Mouse (Mus musculus) left cerebral cortex, adult 9 months (tissue): ENCODE results near the gene Itpr2.

Experiments used
- DNase-seq, 2 experiments: peaks; one replicate each; pipeline ENCODE4 v3.0.0; 2022; ENCODE audit warnings: low spot score in 2 of 2

Itpr2 gene

DNA sequence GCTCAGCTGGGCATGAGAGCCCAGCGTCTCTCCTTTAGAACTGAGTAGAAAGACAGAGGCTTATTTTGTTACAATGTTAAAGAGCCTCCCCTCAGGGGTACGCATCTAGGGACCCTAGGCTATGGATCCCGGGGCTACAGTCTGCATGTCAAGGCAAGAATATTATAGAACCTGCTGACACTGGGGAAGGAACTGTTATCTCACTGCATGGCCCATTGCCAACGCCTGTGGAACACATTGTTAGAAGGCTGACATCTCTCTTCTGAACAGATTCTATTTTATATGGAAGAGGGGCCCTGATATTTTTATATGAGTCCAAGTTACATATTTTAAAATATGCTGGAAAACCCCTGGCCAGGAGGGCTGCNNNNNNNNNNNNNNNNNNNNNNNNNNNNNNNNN lies 342.4 kb downstream of the Itpr2 start:
- no peak for DNase-seq

DNA sequence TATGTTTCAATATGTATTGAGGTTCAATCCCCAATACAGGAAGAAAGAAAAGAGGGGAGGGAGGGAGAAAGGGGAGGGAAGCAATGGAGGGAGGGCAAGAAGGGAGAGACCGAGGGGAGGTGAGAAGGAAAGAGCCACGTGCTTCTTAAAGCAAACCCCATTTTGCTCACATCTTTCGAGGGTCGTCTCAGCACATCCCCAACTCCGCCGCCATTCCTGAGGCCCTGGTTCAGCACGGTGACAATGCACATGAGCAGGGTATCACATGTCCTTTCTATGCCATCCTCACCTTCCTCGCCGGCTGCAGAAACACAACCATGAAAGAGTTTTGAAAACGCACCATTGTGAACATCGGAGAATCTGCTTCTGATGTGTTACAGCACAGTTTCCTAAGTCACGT lies 343.3 kb downstream of the Itpr2 start:
- DNase-seq, result no peak

DNA sequence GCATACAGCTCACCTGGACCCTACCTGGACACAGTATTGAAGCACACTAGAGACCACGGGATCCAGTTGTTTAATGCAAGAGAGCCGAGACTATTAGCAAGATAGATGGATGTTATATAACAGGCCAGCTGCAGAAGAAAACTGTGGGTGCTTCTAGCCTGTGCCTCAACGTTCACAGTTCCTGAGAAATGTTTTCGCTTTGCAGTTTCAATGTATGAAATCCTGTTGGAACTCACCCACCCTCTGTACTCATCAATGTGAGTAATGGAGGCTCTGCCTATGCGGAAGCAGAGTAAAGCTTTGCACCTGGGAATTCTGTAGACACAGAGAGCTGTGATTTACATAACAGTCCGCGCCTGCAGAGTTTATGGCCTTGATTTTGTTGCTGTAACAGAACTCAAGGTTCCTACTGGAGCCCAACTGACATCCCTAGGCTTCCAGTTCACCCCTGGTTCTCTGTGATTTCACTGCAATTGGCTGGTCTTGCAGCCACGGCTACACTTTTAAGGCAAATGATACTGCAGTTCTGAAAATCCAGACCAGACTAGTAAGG lies 344.0 kb downstream of the Itpr2 start:
- peak; percentile 43 to 52 for DNase-seq

DNA sequence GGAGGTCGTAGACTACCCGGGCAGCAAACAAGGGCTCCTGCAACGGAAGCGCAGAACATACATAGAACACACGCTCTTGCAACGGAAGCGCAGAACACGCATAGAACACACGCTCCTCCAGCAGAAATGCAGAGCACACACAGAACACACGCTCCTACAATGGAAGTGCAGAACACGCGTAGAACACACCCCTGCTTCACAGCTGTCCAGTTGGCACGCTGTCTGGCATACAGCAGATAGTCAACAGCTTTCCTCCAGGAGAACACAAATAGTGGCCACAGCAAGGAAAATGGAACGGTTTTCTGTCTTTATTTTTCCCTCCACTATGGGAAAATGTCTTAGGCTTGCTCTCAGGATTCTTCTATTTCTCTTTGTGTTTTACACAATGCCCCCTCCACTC lies 344.9 kb downstream of the Itpr2 start:
- DNase-seq, result no peak

DNA sequence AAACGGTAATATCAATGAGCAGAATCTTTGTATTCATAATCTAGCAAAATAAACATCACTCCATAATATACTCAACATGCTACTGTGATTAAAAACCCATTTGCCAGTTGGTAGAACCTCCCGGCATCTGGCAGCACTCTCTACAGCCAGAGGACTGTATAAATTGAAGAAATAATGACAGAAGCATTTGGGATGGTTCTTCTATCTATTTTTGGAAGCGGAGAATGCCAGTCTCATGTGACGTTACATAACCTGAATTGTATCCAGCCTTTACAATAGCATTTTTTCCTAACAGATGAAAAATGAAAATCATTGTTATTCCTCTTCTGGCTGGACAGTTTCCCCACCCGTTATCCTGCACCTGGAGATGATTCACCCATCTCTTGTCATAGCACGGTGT lies 345.5 kb downstream of the Itpr2 start:
- DNase-seq, result no peak

DNA sequence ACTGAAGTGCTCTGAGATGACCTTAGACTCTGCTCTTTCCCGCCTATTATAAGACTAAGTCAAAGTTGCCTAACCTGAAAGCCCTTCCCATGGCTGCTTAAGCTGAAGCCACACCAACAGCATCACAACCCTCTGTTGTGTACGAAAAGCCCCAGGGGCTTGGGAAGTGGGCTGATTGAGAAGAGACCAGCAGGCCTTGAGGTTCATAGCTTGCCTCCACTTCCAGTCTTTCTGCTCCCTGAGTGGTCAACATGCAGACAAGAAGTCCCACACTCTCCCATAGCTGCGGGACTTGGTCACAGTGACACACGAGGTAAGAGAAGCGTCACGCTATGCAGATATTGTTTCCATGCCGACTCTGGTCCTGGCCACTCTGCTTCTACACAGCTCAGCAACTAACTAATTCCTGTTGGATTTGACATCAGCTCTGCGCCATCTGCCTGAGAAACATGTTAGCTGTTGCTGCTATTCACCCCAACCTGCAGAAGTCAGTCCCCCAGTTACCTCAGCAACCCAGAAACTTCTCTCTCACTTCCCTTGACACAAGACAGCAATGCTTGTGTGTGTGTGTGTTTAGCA lies 346.8 kb downstream of the Itpr2 start:
- no peak for DNase-seq

DNA sequence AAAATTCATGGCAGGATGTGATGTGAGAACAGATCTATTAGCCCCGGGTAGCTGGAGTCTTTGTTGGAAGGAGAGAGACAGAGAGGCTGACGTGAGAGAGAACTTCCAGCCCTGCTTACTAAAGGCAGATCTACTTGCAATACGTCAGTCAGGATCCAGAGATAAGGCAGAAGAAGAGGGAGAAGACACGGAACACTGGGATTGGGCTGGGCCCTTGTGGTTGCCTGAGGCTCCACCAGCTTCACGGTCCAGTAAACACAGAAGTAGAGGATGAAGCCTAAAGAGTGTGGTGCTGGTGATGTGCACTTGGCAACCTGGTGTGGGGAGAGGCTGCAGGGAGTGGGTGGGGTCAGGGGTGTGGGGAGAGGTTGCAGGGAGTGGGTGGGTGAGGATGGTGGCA lies 349.2 kb downstream of the Itpr2 start:
- no peak for DNase-seq

DNA sequence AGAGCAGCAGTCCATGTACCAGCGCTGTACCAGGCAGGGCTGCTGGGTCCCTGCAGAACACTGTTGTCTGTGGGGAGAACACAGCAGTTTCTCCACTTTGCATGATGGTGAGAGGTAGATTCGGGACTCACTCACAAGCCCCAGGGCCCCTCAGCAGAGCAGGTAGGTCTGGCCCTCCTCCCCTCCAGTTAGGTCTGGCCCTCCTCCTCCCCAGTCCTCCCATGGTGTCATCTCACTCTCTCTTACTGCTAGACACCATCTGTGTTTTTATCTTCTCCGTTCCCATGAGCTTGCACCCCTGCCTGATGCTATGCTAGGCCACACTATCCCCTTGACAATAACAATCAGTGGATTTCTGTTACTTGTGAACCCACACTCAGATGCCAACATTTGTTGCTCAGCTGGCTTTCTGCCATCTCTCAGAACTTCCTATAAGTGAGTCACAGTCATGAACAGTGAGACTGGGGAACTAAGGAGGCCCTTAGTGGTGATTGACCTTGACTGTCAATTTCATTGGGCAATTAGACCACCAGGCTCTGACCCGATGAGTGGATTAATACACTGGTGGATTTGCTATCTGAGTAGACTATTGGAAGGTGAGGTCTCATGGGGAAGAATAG lies 360.9 kb downstream of the Itpr2 start:
- no peak for DNase-seq

DNA sequence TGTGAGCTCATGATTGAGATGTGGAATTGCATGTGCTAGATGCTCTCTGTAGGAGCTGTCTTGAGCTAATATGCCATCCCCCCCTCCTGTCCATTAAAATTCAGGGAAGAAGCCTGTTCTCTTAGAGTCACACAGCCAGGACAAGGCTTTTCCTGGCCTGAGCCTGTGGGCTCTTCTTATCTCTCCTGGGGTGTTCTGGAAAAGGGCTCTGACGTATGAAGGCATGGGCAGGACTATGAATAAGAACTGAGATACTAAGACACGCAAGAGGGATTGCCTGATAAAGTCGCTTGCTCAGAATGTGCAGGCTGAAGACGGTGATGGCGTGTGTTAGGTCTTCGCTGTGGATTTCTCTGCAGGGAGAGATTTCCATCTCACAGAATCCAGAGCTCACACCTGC lies 361.9 kb downstream of the Itpr2 start:
- DNase-seq, result no peak

DNA sequence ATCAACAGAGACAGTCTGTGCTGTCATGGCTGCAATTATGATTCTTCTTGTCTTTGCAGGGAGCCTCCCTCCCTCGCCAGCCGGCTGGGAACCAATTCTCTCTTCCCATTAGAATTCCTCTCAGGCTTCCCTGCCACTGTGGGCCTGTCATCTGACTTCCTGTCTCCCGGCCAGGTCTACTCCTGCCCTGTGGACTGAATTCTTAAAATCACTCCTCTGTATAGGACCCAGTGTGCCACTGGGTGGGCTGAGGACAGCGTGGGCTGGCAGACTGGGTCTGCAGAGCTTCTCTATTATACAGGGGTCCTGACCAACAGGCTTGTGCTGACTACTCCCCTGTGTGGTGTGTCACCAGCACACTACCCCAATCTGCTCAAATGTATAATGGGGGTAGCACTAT lies 365.4 kb downstream of the Itpr2 start:
- peak in 1 of 2 experiments; percentile 42 for DNase-seq

DNA sequence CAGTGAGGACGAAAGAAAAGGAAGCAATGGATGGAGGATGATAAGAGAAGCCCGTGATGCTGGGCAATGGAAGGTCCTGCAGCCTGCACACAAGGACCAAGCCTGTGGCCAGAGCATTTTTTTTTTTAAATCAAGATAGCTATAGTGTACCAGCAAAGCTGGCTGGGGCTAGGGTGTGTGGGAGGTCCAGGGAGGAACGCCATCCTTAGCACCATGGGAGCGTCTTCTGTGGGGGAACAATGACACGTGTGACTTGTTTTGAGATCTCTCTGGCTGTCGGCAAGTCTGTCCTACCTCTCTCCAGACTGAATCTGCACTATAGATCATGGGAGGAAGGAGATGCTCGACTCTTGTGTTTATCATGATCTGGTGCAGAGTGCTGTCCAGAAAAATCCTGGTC lies 365.8 kb downstream of the Itpr2 start:
- DNase-seq, result no peak

DNA sequence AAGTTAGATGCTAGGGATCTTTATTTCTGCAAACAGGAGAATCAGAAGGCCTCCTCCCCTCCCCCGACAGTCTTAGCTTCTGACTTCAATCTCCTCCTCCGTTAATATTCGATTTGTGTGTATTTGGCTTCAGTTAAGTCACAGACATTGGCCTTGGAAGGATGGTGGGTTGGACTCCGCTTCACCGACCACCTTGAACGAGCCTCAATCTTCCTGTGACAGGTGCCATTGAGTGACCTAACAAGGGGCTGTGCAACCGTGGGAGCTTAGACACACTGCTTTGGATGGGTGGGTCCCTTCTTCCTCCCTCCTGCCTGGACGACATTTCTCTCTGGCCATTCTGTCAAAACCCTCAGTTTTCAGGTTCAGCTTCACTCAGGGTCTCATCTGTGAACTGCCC lies 366.7 kb downstream of the Itpr2 start:
- DNase-seq, result no peak

DNA sequence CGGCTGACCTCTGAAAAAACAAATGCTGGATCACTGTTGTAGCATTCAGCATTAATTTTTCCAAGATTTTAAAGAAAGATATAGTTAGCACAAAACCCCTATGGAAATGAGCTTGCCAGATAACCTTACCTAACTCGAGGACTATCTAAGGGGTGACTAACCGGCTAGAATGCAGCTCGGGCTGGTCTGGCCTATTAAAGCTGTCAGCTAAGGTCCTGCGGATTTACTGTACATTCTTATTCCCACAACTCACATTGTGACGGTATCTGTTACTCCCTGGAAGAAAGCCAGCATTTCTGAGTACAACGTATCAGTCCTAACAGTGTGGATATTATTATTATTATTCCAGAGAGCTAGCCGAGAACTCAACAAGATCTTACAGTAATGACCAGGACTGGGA lies 368.1 kb downstream of the Itpr2 start:
- no peak for DNase-seq

DNA sequence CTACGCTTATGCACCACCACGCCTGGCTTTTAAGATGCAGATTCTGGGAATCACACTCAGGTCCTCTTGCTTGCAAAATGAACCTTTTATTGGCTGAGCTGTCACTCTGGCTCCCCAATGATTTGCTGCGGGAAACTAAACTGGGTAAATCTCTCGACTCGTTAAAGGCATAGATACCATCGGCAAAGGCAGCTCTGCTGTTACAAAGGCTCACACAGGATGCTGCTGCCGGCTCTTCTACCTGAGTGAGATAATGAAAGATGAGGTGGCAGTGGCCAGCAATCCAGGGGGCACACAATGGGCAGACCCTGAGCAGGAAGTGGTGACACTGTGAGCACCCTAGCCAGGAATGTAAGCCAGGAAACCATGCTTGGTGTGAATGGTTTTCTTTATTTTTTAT lies 373.0 kb downstream of the Itpr2 start:
- DNase-seq, result no peak

DNA sequence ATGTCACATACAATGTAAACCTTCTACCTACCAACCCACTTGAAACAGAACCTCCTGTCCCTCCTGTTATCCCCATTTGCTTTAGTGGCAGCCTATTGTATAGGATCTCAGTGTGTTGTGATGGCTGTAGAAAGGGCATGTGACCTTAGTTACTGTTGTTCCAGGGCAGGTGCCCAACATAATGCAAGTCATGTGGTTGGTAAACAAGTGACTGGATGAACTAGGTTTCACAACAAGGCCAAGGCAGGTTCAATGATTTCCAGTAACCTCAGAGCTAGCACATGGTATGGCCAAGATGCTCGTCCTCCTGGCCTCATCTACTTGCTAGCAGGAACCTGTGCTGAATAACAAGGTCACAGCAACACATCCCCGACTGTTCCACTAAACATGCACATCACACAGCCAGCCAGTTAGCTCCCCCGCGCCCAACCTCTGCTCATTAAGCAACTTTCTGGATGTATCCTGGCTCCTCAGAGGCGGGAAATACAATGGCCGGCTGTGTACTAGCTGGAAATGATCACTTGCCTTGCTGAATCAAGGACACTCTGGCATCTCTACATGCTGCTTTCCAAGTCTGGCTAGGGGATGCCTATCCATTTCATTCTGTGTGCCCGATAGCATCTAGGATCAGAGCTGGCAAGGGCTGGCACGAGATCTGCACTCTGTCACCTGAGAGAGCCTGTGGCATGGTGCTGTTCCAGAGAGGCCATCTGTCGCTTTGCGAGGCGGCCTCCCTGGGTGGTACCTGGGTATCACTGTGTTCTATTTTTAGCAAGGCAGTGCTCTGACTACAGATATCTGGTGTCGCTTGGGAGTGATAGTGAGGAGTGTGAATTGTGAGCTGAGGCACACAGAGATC lies 375.0 kb downstream of the Itpr2 start:
- no peak for DNase-seq

DNA sequence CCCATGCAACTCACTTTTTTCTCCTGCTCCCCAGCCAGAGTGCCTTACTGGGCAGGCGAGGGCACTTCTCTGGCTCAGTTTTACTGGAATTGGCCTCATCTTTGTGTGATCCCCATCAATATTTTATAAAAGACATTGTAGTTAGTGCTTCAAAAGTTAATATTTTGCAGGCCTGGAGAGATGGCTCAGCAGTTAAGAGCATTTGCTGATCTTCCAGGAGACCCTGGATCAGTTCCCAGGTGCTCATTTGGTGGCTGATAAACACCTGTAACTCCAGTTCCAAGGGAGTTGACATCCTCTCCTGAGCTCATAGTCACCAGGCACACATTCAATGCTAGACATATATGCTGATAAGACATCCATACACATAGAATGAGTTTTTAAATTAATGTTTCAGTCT lies 376.4 kb downstream of the Itpr2 start:
- DNase-seq, result no peak

DNA sequence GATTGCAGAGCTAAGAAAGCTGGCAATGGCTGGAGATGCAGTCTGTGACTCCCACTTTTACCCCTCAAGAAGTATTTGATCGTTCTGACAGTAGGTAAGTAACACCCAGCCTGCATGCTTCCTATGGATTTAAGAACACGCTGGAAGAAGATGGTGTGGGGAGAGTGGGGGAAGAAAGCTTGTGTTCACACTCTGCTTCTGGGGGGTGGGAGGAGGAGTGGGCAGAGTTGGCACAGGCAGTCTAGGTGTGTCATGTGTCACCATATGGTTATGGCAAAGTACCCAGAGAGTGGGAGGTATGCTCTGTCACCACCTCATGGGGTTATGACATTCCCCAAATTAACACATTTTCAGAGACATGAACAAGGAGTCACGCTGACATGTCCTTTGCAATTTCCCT lies 377.5 kb downstream of the Itpr2 start:
- DNase-seq, result peak; percentile 40

DNA sequence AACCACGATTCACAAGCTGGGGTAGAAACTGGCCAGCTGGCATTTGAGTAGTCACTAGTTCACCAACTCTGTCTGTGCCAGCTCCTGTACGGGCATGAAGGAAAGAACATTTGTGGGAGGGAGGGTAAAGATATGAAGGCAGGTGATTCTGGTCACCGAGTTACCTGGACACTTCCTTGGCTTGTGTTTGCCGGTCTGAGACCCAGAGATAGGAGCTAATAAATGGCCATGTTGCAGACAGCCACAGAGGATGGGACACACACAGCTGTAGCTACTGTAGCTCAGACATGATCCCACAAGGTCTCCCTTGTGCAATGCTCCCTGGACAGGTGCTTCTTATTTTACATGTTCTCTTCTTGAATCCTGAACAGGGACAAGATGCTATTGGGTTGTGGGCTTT lies 378.4 kb downstream of the Itpr2 start:
- no peak for DNase-seq

DNA sequence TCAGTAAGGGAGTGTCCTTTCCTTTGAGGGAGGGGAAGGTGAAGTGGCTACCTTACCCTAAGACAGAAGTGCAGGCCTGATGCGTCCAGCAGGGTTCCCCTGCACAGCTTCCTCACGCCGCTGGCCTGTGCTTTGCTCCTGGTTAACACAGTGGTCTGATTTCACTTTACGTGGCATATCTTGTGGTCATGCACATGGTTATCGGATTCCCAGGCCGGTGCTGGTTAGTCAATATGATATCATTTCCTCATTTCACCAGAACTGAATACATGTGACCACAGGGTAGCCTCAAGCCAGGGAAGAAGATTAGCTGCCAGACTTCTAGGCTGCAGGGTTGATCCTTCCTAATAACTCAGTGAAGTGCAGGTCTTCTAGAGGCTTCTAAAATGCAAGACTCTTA lies 381.9 kb downstream of the Itpr2 start:
- no peak for DNase-seq

DNA sequence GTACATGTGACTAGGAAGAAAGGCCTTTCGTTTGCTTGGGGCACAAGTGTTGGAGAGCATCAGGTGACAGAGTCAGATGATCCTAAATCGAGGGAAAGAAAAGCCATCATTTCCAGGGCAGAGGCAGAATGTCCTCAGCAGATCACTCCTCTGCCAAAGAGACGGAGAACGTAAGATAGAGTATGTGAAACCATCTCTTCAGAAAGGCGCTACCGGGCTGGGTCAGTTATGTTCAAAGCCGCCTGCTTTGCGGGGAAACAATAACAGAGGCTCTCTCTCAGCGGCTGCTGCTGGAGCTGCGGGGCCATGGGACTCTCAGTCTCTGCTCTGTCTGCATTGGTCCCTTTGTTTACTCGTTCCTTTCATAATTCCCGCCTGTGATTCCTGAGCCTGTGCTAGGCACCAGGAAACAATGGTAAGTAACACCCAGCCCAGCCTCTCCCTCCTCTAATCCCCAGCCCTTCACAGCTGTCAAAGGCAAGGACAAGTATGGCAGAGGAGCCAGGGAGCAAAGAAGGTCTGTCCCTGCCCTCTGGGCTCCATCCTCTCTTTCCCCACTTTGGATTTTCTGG lies 387.2 kb downstream of the Itpr2 start:
- DNase-seq, result no peak

DNA sequence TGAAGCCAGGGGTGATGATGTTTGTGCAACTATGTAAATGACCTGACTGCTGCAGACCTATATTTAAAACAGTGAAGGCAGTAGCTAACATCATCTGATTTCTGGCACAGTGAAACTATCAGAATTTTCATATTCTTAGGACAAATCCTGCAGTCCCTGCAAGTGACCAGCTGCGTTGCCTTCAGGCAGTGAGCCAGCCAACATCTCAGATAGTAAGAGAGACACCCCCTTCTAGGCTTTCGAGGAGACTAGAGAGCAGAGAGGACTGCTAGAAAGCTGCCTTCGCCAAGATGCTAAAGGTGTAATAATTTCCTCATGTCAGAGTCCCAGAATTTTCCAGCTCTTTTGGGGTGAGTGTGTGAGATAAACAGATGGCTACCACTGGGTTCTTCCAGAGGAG lies 388.0 kb downstream of the Itpr2 start:
- DNase-seq, result no peak

DNA sequence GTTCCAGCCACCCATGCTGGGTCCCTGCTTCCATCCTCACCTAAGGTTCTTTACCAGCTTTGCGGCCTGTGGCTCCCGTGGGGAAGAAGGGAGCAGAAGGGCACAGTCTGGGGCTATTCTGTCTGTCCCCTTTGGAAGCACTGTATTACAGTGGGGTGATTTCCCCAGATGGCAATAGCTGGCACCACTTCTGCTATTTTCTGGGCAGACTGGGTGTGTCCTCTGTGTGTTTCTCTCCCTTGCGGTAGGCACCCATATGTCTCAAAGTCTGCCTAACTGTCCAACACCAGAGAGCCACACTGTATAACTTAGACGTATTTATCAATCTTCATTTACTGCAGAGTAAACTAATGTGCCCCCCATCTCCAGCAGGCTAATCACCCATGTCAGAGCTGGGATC lies 388.9 kb downstream of the Itpr2 start:
- peak in 1 of 2 experiments; percentile 26 for DNase-seq

DNA sequence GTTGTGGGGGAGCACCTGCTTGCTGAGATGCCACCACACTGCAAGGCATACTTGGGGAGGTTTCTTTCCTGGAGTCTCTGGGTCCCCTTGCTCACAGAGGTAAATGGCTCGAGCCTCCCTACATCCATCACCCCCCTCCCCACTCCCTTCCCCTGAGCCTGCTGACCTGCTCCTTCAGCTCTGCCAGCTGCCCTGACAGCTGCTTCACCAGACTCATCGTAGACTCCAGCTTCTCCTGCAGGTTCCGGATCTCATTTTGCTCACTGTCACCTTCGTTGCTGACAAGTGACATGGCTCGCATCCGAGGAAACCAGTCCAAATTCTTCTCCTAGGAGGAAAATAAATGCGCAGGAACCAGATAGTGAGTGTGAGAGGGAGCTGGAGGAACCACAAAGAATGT lies 389.8 kb downstream of the Itpr2 start:
- no peak for DNase-seq
